Mouse (Mus musculus): ENCODE measurements around the gene Drg1. TPM values are rescaled to one million over a fixed set of nuclear protein-coding genes. Genes with fewer than 3 reads are reported as not detected.

Gene Drg1
- total RNA-seq (2021) = 10 to 100 TPM; 36.4 to 45.4 TPM
- long read RNA-seq, experiment 1, transcript Drg1-201 (9 exons, 1,546 nt) = major isoform, 51 of 70 reads
- long read RNA-seq, experiment 1, partial matches to known transcripts = 7 of 70 reads
- long read RNA-seq, experiment 1, other reads (novel, unspliced or antisense) = 11 of 70 reads
- long read RNA-seq, experiment 2, transcript Drg1-201 (9 exons, 1,546 nt) = major isoform, 60 of 74 reads
- long read RNA-seq, experiment 2, partial matches to known transcripts = 6 of 74 reads
- long read RNA-seq, experiment 2, other reads (novel, unspliced or antisense) = 8 of 74 reads

- DNase-seq = peak; percentile 86 to 90
- intact Hi-C loops (cut with DNase I) = loop anchor here (2.0 to 5.0 kb wide), 2 partner anchors 23 to 46 kb away; partner anchors contain the start of gene Patz1
These were observed at the start of gene Drg1 for GRCm38 (mm10) chr11:3266079-3266685. Gene Drg1, minus strand, starts transcription at chr11:3266415.

- intact Hi-C loops (cut with DNase I) = loop anchor here (5.0 kb wide), 1 partner anchor 47 kb away; the partner anchor contains the start of gene Drg1
- DNase-seq = peak in 1 of 2 experiments; percentile 53
These were observed 47.9 kb upstream of the Drg1 start for GRCm38 (mm10) chr11:3314148-3314547.

- intact Hi-C loops (cut with DNase I) = loop anchor here (5.0 kb wide), 1 partner anchor 46 kb away; the partner anchor contains the start of gene Drg1
- DNase-seq = no peak
These were observed 47.1 kb upstream of the Drg1 start for GRCm38 (mm10) chr11:3313294-3313693.

GRCm38 (mm10) chr11:3311586-3312347 lies 45.6 kb upstream of the Drg1 start:
- intact Hi-C loops (cut with DNase I) = loop anchor here (5.0 kb wide), 1 partner anchor 44 kb away; the partner anchor contains the start of gene Drg1
- DNase-seq = no peak

- DNase-seq = no peak
- intact Hi-C loops (cut with DNase I) = loop anchor here (5.0 kb wide), 1 partner anchor 44 kb away; the partner anchor contains the start of gene Drg1
These were observed 44.8 kb upstream of the Drg1 start for GRCm38 (mm10) chr11:3310789-3311585.

GRCm38 (mm10) chr11:3309884-3310283 lies 43.7 kb upstream of the Drg1 start:
- intact Hi-C loops (cut with DNase I) = loop anchor here (5.0 kb wide), 1 partner anchor 43 kb away; the partner anchor contains the start of gene Drg1
- DNase-seq = no peak

- intact Hi-C loops (cut with DNase I) = no loop called here
- no peak for DNase-seq
These were observed 41.7 kb upstream of the Drg1 start for GRCm38 (mm10) chr11:3307875-3308274.

GRCm38 (mm10) chr11:3305821-3306220 lies 39.6 kb upstream of the Drg1 start:
- intact Hi-C loops (cut with DNase I) = no loop called here
- DNase-seq = no peak

GRCm38 (mm10) chr11:3302792-3303191 lies 36.6 kb upstream of the Drg1 start:
- intact Hi-C loops (cut with DNase I) = no loop called here
- no peak for DNase-seq

GRCm38 (mm10) chr11:3302385-3302784 lies 36.2 kb upstream of the Drg1 start:
- no peak for DNase-seq
- intact Hi-C loops (cut with DNase I) = no loop called here

GRCm38 (mm10) chr11:3301075-3301474 lies 34.9 kb upstream of the Drg1 start:
- no peak for DNase-seq
- intact Hi-C loops (cut with DNase I) = no loop called here

- DNase-seq = no peak
- intact Hi-C loops (cut with DNase I) = no loop called here
These were observed 32.6 kb upstream of the Drg1 start for GRCm38 (mm10) chr11:3298813-3299185.

- no peak for DNase-seq
- intact Hi-C loops (cut with DNase I) = no loop called here
These were observed 31.9 kb upstream of the Drg1 start for GRCm38 (mm10) chr11:3297871-3298812.

- intact Hi-C loops (cut with DNase I) = no loop called here
- DNase-seq = no peak
These were observed 29.8 kb upstream of the Drg1 start for GRCm38 (mm10) chr11:3296056-3296455.

- intact Hi-C loops (cut with DNase I) = no loop called here
- no peak for DNase-seq
These were observed 28.4 kb upstream of the Drg1 start for GRCm38 (mm10) chr11:3294641-3295040.

GRCm38 (mm10) chr11:3293361-3293760 lies 27.1 kb upstream of the Drg1 start:
- intact Hi-C loops (cut with DNase I) = no loop called here
- DNase-seq = no peak

- intact Hi-C loops (cut with DNase I) = no loop called here
- no peak for DNase-seq
These were observed 26.6 kb upstream of the Drg1 start for GRCm38 (mm10) chr11:3292711-3293249.

GRCm38 (mm10) chr11:3292062-3292421 lies 25.8 kb upstream of the Drg1 start:
- intact Hi-C loops (cut with DNase I) = no loop called here
- DNase-seq = no peak
